Mouse (Mus musculus) cerebellum, adult 2 months (tissue): ENCODE results near the gene Zdhhc5. TPM values are rescaled to one million over a fixed set of nuclear protein-coding genes. Genes with fewer than 3 reads are reported as not detected.

Experiments
- DNase-seq, 2 experiments: peaks; one replicate each; pipeline ENCODE4 v3.0.0; 2021
- H3K27ac ChIP-seq: fragments of 200-500 bp; 2 replicates; pipeline ENCODE4 v1.5.1; 2012; ENCODE audit warnings: low read length, control low read depth, inconsistent platforms; ENCODE audit not compliant: insufficient read depth
- H3K27me3 ChIP-seq: fragments of 200-500 bp; 2 replicates; pipeline ENCODE4 v1.6.1; 2012; ENCODE audit warnings: inconsistent platforms, mild to moderate bottlenecking, low read length, moderate library complexity; ENCODE audit not compliant: control insufficient read depth, insufficient read depth
- H3K4me1 ChIP-seq: fragments of 200-500 bp; 2 replicates; pipeline ENCODE4 v1.6.1; 2011; ENCODE audit warnings: low read length; ENCODE audit not compliant: control insufficient read depth, insufficient read depth
- H3K4me3 ChIP-seq: fragments of 200-500 bp; replicated peaks from 2 replicates; pipeline ENCODE3; 2011; ENCODE audit warnings: mild to moderate bottlenecking, low read depth, low read length, control low read depth; ENCODE audit not compliant: insufficient read depth
- CTCF ChIP-seq: fragments of 200-500 bp; IDR thresholded peaks from 2 replicates; pipeline ENCODE4 v1.5.1; 2011; ENCODE audit warnings: low read depth, mild to moderate bottlenecking, control low read depth, low read length, moderate library complexity, borderline replicate concordance; ENCODE audit not compliant: insufficient read depth
- POLR2A ChIP-seq: fragments of 200-500 bp; IDR thresholded peaks from 2 replicates; pipeline ENCODE4 v1.6.1; 2011; ENCODE audit warnings: low read length, control low read depth, borderline replicate concordance; ENCODE audit not compliant: insufficient read depth
- WGBS: fragments of 180-500 bp; shearing (Covaris S2); methylation state at CpG from one replicate; pipeline ENCODE4 v1.1.7; 2018; 5-methylcytosine and 5-hydroxymethylcytosine counted together
- polyA plus RNA-seq: library from polyadenylated mRNA; depleted of rRNA; stranded (reverse); fragments of >200 nt; gene quantifications from 2 replicates; pipeline ENCODE4 v1.2.3, GENCODE M21; 2012

The Zdhhc5 gene
- polyA plus RNA-seq, 1 experiment, result 37.4 TPM

- under 1% methylated on average over 26 of the region's 26 CpGs for WGBS
- peaks cover 6% of the 10 kb centered on the region; the same call in 1 of the 2 replicates for H3K4me1 ChIP-seq
- DNase-seq, result no peak
- H3K4me3 ChIP-seq, result peak overlapping the region; percentile 83
- no peak for TF ChIP-seq POLR2A
- no peak for TF ChIP-seq CTCF
- peak overlapping the region; percentile 55 for H3K27ac ChIP-seq
- no peaks in the 10 kb centered on the region for H3K27me3 ChIP-seq
Observed at GRCm38 (mm10) chr2:84714422-84714810, 564 bp downstream of the Zdhhc5 start.

- WGBS, result 88% methylated on average over 2 of the region's 2 CpGs
- no peak for TF ChIP-seq POLR2A
- TF ChIP-seq CTCF, result no peak
- Histone ChIP-seq H3K4me3 (no peak overlapping the region), H3K4me1 (peaks cover 7% of the 10 kb centered on the region), H3K27me3 (no peaks in the 10 kb centered on the region), H3K27ac (no peak overlapping the region)
- no peak for DNase-seq
Observed at GRCm38 (mm10) chr2:84711898-84712297, 3.1 kb downstream of the Zdhhc5 start.

DNA sequence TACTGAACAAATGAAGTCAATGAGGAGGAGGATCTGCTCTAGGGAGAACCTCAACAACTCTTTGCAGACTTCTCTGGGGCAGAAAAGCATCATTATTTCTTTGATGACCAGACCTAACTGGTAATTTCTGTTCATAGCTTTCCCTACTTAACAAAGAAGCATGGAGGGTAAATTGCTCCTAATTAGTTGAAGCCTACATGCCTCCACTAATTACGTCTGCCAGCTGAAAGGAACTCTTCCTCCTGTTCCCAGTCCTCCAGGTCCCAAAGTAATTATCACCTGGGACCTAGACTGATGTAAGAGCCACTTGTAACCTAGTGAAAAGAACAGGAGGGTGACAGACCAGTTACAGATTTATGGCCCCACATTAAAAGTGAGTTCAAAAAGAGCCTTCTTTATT is 7.5 kb downstream of the Zdhhc5 start:
- TF ChIP-seq POLR2A (no peak), CTCF (no peak)
- no peak for DNase-seq
- H3K27ac ChIP-seq, result no peak overlapping the region
- no peak overlapping the region for H3K4me3 ChIP-seq
- H3K27me3 ChIP-seq, result no peaks in the 10 kb centered on the region
- 59% methylated on average over 1 of the region's 1 CpGs for WGBS
- H3K4me1 ChIP-seq, result peaks cover 4% of the 10 kb centered on the region

DNA sequence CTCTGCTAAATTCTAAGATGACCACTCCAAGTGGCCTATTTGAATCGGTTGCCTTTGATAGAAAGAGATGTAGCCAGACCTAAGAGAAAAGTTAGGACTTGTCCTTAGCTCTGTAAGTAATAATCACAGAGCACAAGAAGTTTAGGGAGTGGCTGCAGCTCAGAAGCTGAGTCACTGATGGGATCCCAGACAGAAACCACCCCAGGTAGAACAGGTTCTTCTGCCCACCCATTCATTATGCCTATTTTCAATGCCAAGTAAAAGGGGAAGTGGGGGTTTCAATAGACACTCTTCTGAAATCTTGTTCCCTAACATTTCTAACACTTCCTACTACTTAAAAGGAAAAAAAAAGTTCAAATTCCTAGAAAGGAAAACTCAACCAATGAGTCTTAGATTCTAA is 9.7 kb downstream of the Zdhhc5 start:
- 94% methylated on average over 1 of the region's 1 CpGs for WGBS
- TF ChIP-seq CTCF (no peak), POLR2A (no peak)
- no peaks in the 10 kb centered on the region for H3K27me3 ChIP-seq
- H3K4me1 ChIP-seq, result peaks cover 4% of the 10 kb centered on the region
- no peak overlapping the region for H3K4me3 ChIP-seq
- DNase-seq, result no peak
- no peak overlapping the region for H3K27ac ChIP-seq

DNA sequence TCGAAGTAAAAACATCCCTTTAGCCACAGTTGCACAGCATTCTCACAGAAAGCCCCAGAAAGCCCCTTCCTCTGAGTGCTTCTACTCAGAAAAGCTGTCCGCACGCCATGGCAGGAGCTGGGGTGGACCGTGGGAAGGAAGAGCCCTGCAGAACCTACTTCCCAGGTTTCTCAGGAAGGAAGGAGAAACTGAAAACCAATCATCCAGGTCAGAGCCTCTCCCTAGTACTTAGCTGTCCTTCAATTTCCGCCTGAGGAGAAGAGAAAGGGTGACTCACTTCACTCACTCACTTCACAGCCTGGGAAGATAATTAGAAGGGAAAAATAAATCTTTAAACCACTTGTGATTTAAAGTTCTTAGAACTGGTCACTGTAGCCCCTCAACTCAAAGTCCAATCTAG is 10.7 kb downstream of the Zdhhc5 start:
- no peak for DNase-seq

GRCm38 (mm10) chr2:84703497-84703896 is 11.5 kb downstream of the Zdhhc5 start:
- Histone ChIP-seq H3K27ac (no peak overlapping the region), H3K4me1 (peaks cover 4% of the 10 kb centered on the region), H3K4me3 (no peak overlapping the region), H3K27me3 (no peaks in the 10 kb centered on the region)
- no peak for DNase-seq
- no peak for TF ChIP-seq CTCF
- TF ChIP-seq POLR2A, result no peak
- 96% methylated on average over 1 of the region's 1 CpGs for WGBS

More for the DNA sequence above, 10.7 kb downstream of the Zdhhc5 start:
- H3K27ac ChIP-seq, result no peak overlapping the region
- no peak overlapping the region for H3K4me3 ChIP-seq
- no peaks in the 10 kb centered on the region for H3K27me3 ChIP-seq
- TF ChIP-seq POLR2A (no peak), CTCF (no peak)
- WGBS, result 76% methylated on average over 5 of the region's 5 CpGs
- peaks cover 4% of the 10 kb centered on the region for H3K4me1 ChIP-seq

GRCm38 (mm10) chr2:84695007-84695695 is 19.8 kb downstream of the Zdhhc5 start:
- no peak for DNase-seq
- Histone ChIP-seq H3K4me3 (no peak overlapping the region), H3K4me1 (peaks cover 4% of the 10 kb centered on the region; the same call in 1 of the 2 replicates), H3K27ac (no peak overlapping the region), H3K27me3 (no peaks in the 10 kb centered on the region)
- WGBS, result 89% methylated on average over 5 of the region's 5 CpGs
- TF ChIP-seq CTCF (no peak), POLR2A (no peak)

DNA sequence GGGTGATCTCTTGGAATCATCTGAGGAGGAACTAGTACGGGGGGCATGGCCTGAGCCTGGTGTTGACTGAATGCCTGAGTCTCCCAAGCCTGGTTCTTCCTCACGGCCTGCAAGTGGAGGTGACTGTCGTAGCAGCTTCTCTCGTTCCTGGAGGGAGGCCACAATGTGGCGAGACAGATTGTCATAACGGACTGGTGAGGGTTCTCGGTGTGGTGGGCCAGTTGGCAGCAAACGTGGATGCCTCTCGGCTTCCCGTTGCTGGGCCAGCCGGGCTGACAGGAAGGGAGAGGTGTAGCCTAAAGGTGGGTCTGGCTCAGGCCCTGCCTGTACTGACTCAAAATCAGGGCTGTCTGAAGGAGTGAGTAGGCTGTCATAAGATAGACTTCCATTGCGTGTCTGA is 24.9 kb downstream of the Zdhhc5 start:
- peak overlapping the region; percentile 17 for H3K27ac ChIP-seq
- H3K27me3 ChIP-seq, result no peaks in the 10 kb centered on the region
- DNase-seq, result peak; percentile 41 to 58
- H3K4me3 ChIP-seq, result no peak overlapping the region
- 18% methylated on average over 12 of the region's 12 CpGs for WGBS
- no peak for TF ChIP-seq CTCF
- TF ChIP-seq POLR2A, result no peak
- peaks cover 6% of the 10 kb centered on the region; the same call in 1 of the 2 replicates for H3K4me1 ChIP-seq

- TF ChIP-seq CTCF (no peak), POLR2A (no peak)
- Histone ChIP-seq H3K4me3 (no peak overlapping the region), H3K4me1 (peaks cover 6% of the 10 kb centered on the region; the same call in 1 of the 2 replicates), H3K27me3 (no peaks in the 10 kb centered on the region), H3K27ac (no peak overlapping the region)
- WGBS, result 84% methylated on average over 2 of the region's 2 CpGs
- no peak for DNase-seq
Observed at GRCm38 (mm10) chr2:84688080-84688844, 26.7 kb downstream of the Zdhhc5 start.
